Mouse (Mus musculus): ENCODE results near the gene P3h2. TPM values are rescaled to one million over a fixed set of nuclear protein-coding genes. Genes with fewer than 3 reads are reported as not detected.

P3h2 gene
- polyA plus RNA-seq (2015; fragmentation: Nextera tagmentation; extraction: Ambion mirVana) = 1.0 and 1.8 TPM in 2 replicates

- Histone ChIP-seq H3K4me3 (ENCODE audit: low read length) (peak within 1 kb of the TSS; percentile 73), H3K4me1 (ENCODE audit: control insufficient read depth, insufficient read depth, low read length) (peaks cover 7% of the 10 kb centered on the region), H3K9me3 (ENCODE audit: control insufficient read depth, low read length) (no peaks in the 10 kb centered on the region), H3K36me3 (ENCODE audit: control insufficient read depth, insufficient read depth, low read length) (no peaks in the 10 kb centered on the region), H3K27me3 (replicated peaks; ENCODE audit: control insufficient read depth, insufficient read depth, low read length) (no peaks in the 10 kb centered on the region; the same call in 1 of the 2 replicates), H3K27ac (ENCODE audit: low read length) (peak within 1 kb of the TSS; percentile 80), H3K4me2 (ENCODE audit: low read depth, low read length) (peak within 1 kb of the TSS; percentile 95), H3K9ac (ENCODE audit: low read depth, low read length) (peak within 1 kb of the TSS; percentile 79)
- under 1% methylated on average over 96 of the region's 101 CpGs for WGBS
- ATAC-seq = peak; percentile 96
These were observed at the start of gene P3h2 for GRCm38 (mm10) chr16:26105115-26105974. Gene P3h2 (minus strand): TSS chr16:26105784.

GRCm38 (mm10) chr16:26152258-26152657 lies 46.7 kb upstream of the P3h2 start:
- no peaks in the 10 kb centered on the region for H3K27me3 ChIP-seq (replicated peaks; ENCODE audit: control insufficient read depth, insufficient read depth, low read length)
- ATAC-seq = no peak
- H3K9me3 ChIP-seq (ENCODE audit: control insufficient read depth, low read length) = no peaks in the 10 kb centered on the region
- no peak overlapping the region for H3K9ac ChIP-seq (ENCODE audit: low read depth, low read length)
- WGBS = 91% methylated on average over 2 of the region's 2 CpGs
- no peaks in the 10 kb centered on the region for H3K4me1 ChIP-seq (ENCODE audit: control insufficient read depth, insufficient read depth, low read length)
- H3K36me3 ChIP-seq (ENCODE audit: control insufficient read depth, insufficient read depth, low read length) = no peaks in the 10 kb centered on the region
- no peak overlapping the region for H3K27ac ChIP-seq (ENCODE audit: low read length)
- no peak overlapping the region for H3K4me2 ChIP-seq (ENCODE audit: low read depth, low read length)
- no peak overlapping the region for H3K4me3 ChIP-seq (ENCODE audit: low read length)

GRCm38 (mm10) chr16:26150943-26151342 lies 45.4 kb upstream of the P3h2 start:
- WGBS = 73% methylated on average over 1 of the region's 1 CpGs
- Histone ChIP-seq H3K9ac (ENCODE audit: low read depth, low read length) (no peak overlapping the region), H3K9me3 (ENCODE audit: control insufficient read depth, low read length) (no peaks in the 10 kb centered on the region), H3K27ac (ENCODE audit: low read length) (no peak overlapping the region), H3K4me1 (ENCODE audit: control insufficient read depth, insufficient read depth, low read length) (no peaks in the 10 kb centered on the region), H3K36me3 (ENCODE audit: control insufficient read depth, insufficient read depth, low read length) (no peaks in the 10 kb centered on the region), H3K4me2 (ENCODE audit: low read depth, low read length) (no peak overlapping the region), H3K27me3 (replicated peaks; ENCODE audit: control insufficient read depth, insufficient read depth, low read length) (no peaks in the 10 kb centered on the region), H3K4me3 (ENCODE audit: low read length) (no peak overlapping the region)
- no peak for ATAC-seq

- Histone ChIP-seq H3K27me3 (replicated peaks; ENCODE audit: control insufficient read depth, insufficient read depth, low read length) (no peaks in the 10 kb centered on the region), H3K4me1 (ENCODE audit: control insufficient read depth, insufficient read depth, low read length) (no peaks in the 10 kb centered on the region), H3K4me2 (ENCODE audit: low read depth, low read length) (no peak overlapping the region), H3K9me3 (ENCODE audit: control insufficient read depth, low read length) (no peaks in the 10 kb centered on the region), H3K9ac (ENCODE audit: low read depth, low read length) (no peak overlapping the region), H3K36me3 (ENCODE audit: control insufficient read depth, insufficient read depth, low read length) (no peaks in the 10 kb centered on the region), H3K4me3 (ENCODE audit: low read length) (no peak overlapping the region), H3K27ac (ENCODE audit: low read length) (no peak overlapping the region)
- WGBS = 77% methylated on average over 1 of the region's 1 CpGs
- no peak for ATAC-seq
These were observed 41.3 kb upstream of the P3h2 start for GRCm38 (mm10) chr16:26146853-26147252.

- Histone ChIP-seq H3K9me3 (ENCODE audit: control insufficient read depth, low read length) (no peaks in the 10 kb centered on the region), H3K27ac (ENCODE audit: low read length) (no peak overlapping the region), H3K36me3 (ENCODE audit: control insufficient read depth, insufficient read depth, low read length) (no peaks in the 10 kb centered on the region), H3K4me3 (ENCODE audit: low read length) (no peak overlapping the region), H3K4me1 (ENCODE audit: control insufficient read depth, insufficient read depth, low read length) (no peaks in the 10 kb centered on the region), H3K27me3 (replicated peaks; ENCODE audit: control insufficient read depth, insufficient read depth, low read length) (no peaks in the 10 kb centered on the region), H3K9ac (ENCODE audit: low read depth, low read length) (no peak overlapping the region), H3K4me2 (ENCODE audit: low read depth, low read length) (no peak overlapping the region)
- no peak for ATAC-seq
- 89% methylated on average over 1 of the region's 1 CpGs for WGBS
These were observed 25.5 kb upstream of the P3h2 start for GRCm38 (mm10) chr16:26131126-26131525.

- H3K36me3 ChIP-seq (ENCODE audit: control insufficient read depth, insufficient read depth, low read length) = no peaks in the 10 kb centered on the region
- no peak overlapping the region for H3K4me3 ChIP-seq (ENCODE audit: low read length)
- no peaks in the 10 kb centered on the region; the same call in 1 of the 2 replicates for H3K27me3 ChIP-seq (replicated peaks; ENCODE audit: control insufficient read depth, insufficient read depth, low read length)
- H3K4me1 ChIP-seq (ENCODE audit: control insufficient read depth, insufficient read depth, low read length) = peaks cover 7% of the 10 kb centered on the region
- H3K9ac ChIP-seq (ENCODE audit: low read depth, low read length) = no peak overlapping the region
- H3K27ac ChIP-seq (ENCODE audit: low read length) = peak overlapping the region; percentile 41; the same call in 1 of the 2 replicates
- WGBS = 64% methylated on average over 5 of the region's 5 CpGs
- H3K4me2 ChIP-seq (ENCODE audit: low read depth, low read length) = no peak overlapping the region
- H3K9me3 ChIP-seq (ENCODE audit: control insufficient read depth, low read length) = no peaks in the 10 kb centered on the region
- no peak for ATAC-seq
These were observed 1.0 kb upstream of the P3h2 start for GRCm38 (mm10) chr16:26106618-26107017.

- H3K4me3 ChIP-seq (ENCODE audit: low read length) = peak overlapping the region; percentile 73
- H3K27ac ChIP-seq (ENCODE audit: low read length) = peak overlapping the region; percentile 80
- H3K9ac ChIP-seq (ENCODE audit: low read depth, low read length) = peak overlapping the region; percentile 79
- H3K36me3 ChIP-seq (ENCODE audit: control insufficient read depth, insufficient read depth, low read length) = no peaks in the 10 kb centered on the region
- H3K4me2 ChIP-seq (ENCODE audit: low read depth, low read length) = peak overlapping the region; percentile 95
- peaks cover 7% of the 10 kb centered on the region for H3K4me1 ChIP-seq (ENCODE audit: control insufficient read depth, insufficient read depth, low read length)
- H3K27me3 ChIP-seq (replicated peaks; ENCODE audit: control insufficient read depth, insufficient read depth, low read length) = no peaks in the 10 kb centered on the region; the same call in 1 of the 2 replicates
- ATAC-seq = peak; percentile 62
- H3K9me3 ChIP-seq (ENCODE audit: control insufficient read depth, low read length) = no peaks in the 10 kb centered on the region
- 6% methylated on average over 5 of the region's 5 CpGs for whole genome bisulfite sequencing
These were observed 545 bp upstream of the P3h2 start for GRCm38 (mm10) chr16:26106041-26106617.

- 29% methylated on average over 4 of the region's 4 CpGs for WGBS
- Histone ChIP-seq H3K4me1 (ENCODE audit: control insufficient read depth, insufficient read depth, low read length) (peaks cover 7% of the 10 kb centered on the region), H3K27me3 (replicated peaks; ENCODE audit: control insufficient read depth, insufficient read depth, low read length) (no peaks in the 10 kb centered on the region; the same call in 1 of the 2 replicates), H3K36me3 (ENCODE audit: control insufficient read depth, insufficient read depth, low read length) (no peaks in the 10 kb centered on the region), H3K4me3 (ENCODE audit: low read length) (peak overlapping the region; percentile 73), H3K27ac (ENCODE audit: low read length) (no peak overlapping the region), H3K4me2 (ENCODE audit: low read depth, low read length) (peak overlapping the region; percentile 95), H3K9me3 (ENCODE audit: control insufficient read depth, low read length) (no peaks in the 10 kb centered on the region), H3K9ac (ENCODE audit: low read depth, low read length) (peak overlapping the region; percentile 79)
- ATAC-seq = no peak
These were observed 1.3 kb downstream of the P3h2 start for GRCm38 (mm10) chr16:26104274-26104673.

GRCm38 (mm10) chr16:26102856-26103255 lies 2.7 kb downstream of the P3h2 start:
- no peak overlapping the region for H3K4me3 ChIP-seq (ENCODE audit: low read length)
- 83% methylated on average over 2 of the region's 2 CpGs for WGBS
- no peak overlapping the region for H3K4me2 ChIP-seq (ENCODE audit: low read depth, low read length)
- no peak overlapping the region for H3K9ac ChIP-seq (ENCODE audit: low read depth, low read length)
- H3K9me3 ChIP-seq (ENCODE audit: control insufficient read depth, low read length) = no peaks in the 10 kb centered on the region
- ATAC-seq = no peak
- H3K27ac ChIP-seq (ENCODE audit: low read length) = no peak overlapping the region
- no peaks in the 10 kb centered on the region for H3K36me3 ChIP-seq (ENCODE audit: control insufficient read depth, insufficient read depth, low read length)
- no peaks in the 10 kb centered on the region; the same call in 1 of the 2 replicates for H3K27me3 ChIP-seq (replicated peaks; ENCODE audit: control insufficient read depth, insufficient read depth, low read length)
- peaks cover 7% of the 10 kb centered on the region for H3K4me1 ChIP-seq (ENCODE audit: control insufficient read depth, insufficient read depth, low read length)

Measured in intestine, embryonic 16.5 days (tissue).